Mouse (Mus musculus) c-Kit-negative CD71-positive TER-119-positive erythroid progenitor cells, embryonic 14.5 days (primary cell): ENCODE results near the gene Rab3b.

Experiments
- DNase-seq: peaks from one replicate; pipeline ENCODE4 v3.0.0-alpha.2; 2013; ENCODE audit warnings: low read depth, low spot score

The Rab3b gene

DNA sequence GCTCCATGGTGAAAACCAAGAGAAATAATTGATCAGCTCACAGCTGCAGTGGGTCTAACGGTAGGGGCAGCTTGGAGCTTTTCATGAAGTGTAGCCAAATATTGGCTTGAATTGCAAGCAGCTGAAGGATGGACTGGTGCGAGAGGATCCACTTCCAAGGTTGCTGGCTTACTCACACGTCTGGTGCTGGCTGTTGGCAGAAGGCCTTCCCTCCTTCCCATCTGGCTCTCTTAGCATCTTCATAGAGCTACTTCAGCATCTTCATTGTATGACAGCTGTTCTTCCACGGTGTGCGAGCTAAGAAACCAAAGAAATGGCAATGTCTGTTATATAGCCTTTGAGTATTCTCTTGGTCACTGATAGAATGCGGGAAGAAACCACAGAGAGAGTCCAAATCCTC, 12.0 kb downstream of the Rab3b start:
- no peak for DNase-seq

GRCm38 (mm10) chr4:108900421-108900820, 21.6 kb downstream of the Rab3b start:
- no peak for DNase-seq

DNA sequence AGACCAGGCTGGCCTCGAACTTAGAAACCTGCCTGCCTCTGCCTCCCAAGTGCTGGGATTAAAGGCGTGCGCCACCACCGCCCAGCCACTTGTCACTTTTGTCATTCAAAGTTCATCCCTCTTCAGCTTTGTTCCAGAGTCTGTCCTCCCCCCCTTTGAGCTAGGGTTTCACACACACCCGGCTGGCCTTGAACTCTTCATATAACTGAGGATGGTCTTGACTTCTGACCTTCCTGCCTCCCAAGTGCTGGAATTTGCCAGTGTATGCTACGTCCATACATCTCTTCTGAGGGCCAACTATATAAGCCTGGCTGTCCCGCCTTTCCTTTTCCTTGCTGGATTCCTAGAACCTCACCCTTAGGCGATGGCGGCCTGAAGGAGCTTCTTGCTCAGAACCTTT, 24.0 kb downstream of the Rab3b start:
- no peak for DNase-seq

- DNase-seq = no peak
These were observed 24.5 kb downstream of the Rab3b start for GRCm38 (mm10) chr4:108903346-108903745.

DNA sequence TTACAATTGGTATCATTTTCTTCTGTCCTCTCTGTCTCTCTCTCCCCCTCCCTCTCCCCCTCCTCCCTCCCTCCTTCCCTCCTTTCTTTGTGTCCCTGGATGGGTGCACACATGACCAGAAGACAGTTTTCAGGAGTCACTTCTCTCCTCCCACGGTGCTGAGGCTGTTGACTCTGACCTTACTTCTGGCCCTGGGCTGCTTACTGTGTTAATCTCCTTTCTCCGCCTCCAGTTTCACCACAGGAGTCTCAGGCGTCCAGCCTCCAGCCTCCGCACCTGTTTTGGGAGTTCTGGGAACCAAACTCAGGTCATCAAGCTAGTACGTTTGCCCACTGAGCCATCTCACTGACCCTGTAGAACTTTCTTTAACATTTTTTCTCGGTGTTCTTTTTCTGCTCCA, 25.2 kb downstream of the Rab3b start:
- no peak for DNase-seq

- no peak for DNase-seq
These were observed 25.9 kb downstream of the Rab3b start for GRCm38 (mm10) chr4:108904790-108905189.

GRCm38 (mm10) chr4:108905859-108906258, 27.0 kb downstream of the Rab3b start:
- no peak for DNase-seq

GRCm38 (mm10) chr4:108907475-108907874, 28.6 kb downstream of the Rab3b start:
- no peak for DNase-seq

DNA sequence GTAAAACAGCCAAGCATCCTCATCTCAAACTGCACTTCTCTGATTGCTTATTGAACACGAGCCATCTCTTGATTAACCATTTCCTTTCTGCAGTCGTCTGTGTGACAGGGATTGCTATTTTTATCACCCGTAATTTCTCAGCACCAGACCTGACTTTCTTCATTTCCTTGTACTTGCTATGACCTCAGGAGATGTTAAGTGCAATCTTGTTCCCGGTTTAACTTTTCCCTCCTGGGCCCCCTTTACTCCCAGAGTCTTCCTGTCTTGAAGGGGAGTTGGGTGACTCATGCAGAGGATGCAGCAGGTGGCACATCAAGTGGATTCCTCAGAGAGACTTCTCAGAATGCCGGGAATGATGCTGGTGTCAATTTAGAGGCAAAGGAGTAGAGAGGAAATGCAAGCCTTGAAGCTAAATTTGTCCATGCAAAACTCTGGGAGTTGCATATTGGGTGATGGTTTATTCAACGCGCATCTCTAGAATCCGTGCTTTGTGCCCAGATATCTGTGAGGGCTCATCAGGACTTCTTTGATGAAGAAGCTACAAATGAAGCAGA, 31.1 kb downstream of the Rab3b start:
- no peak for DNase-seq

GRCm38 (mm10) chr4:108911866-108912265, 33.0 kb downstream of the Rab3b start:
- DNase-seq = no peak

DNA sequence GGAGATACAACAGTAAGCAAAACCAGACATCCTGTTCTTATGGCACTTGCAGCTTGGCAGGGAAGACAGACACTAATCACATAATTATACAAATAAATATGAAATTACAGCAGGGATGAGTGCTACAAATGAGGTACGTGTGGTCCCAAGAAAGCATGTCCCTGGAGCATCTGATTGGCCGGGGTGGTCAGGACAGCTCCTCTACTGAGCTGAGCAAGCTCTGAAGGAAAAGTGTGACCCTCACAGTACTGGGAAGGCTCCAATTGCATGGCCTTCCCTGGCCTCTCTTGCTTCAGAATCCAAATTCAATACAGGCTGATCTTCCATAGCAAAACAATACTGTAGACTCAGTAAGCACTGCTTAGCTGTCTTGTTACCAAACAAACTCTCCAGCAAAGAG, 34.3 kb downstream of the Rab3b start:
- DNase-seq = no peak

- DNase-seq = no peak
These were observed 35.5 kb downstream of the Rab3b start for GRCm38 (mm10) chr4:108914391-108914790.

- DNase-seq = no peak
These were observed 36.2 kb downstream of the Rab3b start for GRCm38 (mm10) chr4:108915101-108915500.

GRCm38 (mm10) chr4:108917654-108918053, 38.8 kb downstream of the Rab3b start:
- DNase-seq = no peak

DNA sequence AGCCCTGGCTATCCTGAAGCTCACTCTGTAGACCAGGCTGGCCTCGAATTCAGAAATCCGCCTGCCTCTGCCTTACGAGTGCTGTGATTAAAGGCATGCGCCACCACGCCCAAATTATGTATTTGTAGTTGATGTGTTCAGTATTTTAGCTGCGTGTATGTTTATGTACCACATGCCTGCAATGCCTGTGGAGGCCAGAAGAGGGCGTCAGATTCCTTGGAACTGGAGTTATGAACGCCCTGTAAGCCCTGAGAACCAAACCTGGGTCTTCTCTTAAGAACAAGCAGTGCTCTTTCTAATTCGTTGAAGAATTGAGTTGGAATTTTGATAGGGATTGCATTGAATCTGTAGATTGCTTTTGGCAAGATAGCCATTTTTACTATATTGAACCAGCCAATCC, 49.1 kb downstream of the Rab3b start:
- DNase-seq = peak; percentile 16

- no peak for DNase-seq
These were observed 54.3 kb downstream of the Rab3b start for GRCm38 (mm10) chr4:108933163-108933562.

DNA sequence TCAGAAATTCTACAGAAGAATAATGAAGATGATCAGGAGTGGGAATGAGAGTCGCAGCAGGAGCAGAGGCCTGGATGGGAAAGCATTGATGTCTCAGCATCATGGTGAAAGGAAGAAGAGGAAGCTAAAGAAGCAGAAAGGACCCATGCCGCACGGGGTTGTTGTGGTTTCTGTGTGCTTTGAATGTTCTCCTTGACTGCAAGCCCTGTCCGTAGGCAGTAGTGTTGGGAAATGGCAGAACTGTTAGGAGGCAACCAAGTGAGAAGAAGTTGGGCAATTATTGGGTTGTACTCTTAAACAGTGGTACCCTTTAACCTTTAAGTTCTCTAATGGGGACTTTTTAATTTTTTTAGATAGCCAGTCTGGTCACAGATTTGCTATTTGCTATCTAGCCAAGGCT, 56.0 kb downstream of the Rab3b start:
- no peak for DNase-seq

GRCm38 (mm10) chr4:108937848-108938771, 59.2 kb downstream of the Rab3b start:
- no peak for DNase-seq

- no peak for DNase-seq
These were observed 62.0 kb downstream of the Rab3b start for GRCm38 (mm10) chr4:108940681-108941473.

DNA sequence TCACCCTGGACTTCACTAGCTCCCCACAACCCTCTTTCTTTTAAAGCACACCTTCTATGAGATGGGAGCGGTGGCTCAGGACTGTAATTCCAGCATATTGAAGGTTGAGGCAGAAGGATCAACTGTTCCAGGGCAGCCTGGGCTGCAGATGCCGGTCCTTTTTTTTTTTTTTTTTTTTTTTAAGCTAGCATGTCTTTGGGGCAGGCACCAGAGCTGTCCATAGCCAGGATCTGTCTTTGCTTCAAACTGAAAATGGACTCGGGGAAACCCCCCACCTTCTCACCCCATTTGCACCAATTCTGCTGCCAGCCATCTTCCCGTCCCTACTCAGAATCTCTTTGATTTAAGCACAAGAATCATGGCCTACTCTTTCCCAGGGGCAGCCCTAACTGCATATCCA, 63.3 kb downstream of the Rab3b start:
- no peak for DNase-seq

GRCm38 (mm10) chr4:108942986-108943720, 64.3 kb downstream of the Rab3b start:
- DNase-seq = no peak

DNA sequence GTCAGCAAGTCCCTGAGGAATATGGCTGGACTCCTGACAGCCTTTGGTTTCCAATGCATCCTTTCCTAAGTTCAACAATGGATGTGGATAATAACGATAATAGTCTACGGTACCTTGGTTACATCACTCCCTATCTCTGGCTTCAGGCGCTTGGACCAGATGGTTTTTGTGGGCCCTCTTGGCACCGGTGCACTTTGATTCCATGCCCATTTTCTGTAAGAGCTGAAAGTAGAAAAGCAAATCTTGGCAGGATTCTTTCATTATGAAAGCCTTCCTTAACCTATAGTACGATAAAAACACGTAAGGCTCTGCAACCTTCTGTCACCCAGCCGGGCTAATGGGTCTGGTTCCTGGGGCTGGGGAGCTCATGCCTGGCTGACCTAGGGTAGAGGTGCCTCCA, 70.3 kb downstream of the Rab3b start:
- no peak for DNase-seq
